Mouse (Mus musculus) MEL (cell line): ENCODE measurements around the gene Zfp3. TPM values are rescaled to one million over a fixed set of nuclear protein-coding genes. Genes with fewer than 3 reads are reported as not detected.
"Not testable (repeated sequence)": the region's sequence is repeated elsewhere in the genome, so short reads cannot be mapped to it uniquely, and the experiment has no call there.

Experiments
- DNase-seq: peaks from one replicate; pipeline ENCODE4 v3.0.0; 2011; ENCODE audit warnings: low read depth, low spot score
- H3K27ac ChIP-seq: 2 replicates; pipeline ENCODE4 v1.5.1; 2012; ENCODE audit warnings: low read depth, mild to moderate bottlenecking, control low read depth, low read length, moderate library complexity; ENCODE audit not compliant: control insufficient read depth
- H3K27me3 ChIP-seq, 2 experiments: fragments of 150-350 bp in 1 of 2; sonication (generic) in 1 of 2; 2 replicates each; pipeline ENCODE4 v1.6.1; 2012; ENCODE audit warnings: low read length in 2 of 2, mild to moderate bottlenecking in 2 of 2, improper control_type of control experiment in 1 of 2, moderate library complexity in 1 of 2; ENCODE audit not compliant: insufficient read depth in 2 of 2, control insufficient read depth in 1 of 2
- H3K36me3 ChIP-seq, 2 experiments: 2 replicates each; pipeline ENCODE4 v1.6.1; 2012 to 2014; ENCODE audit warnings: low read length in 2 of 2, improper control_type of control experiment in 1 of 2, inconsistent platforms in 1 of 2, mild to moderate bottlenecking in 1 of 2; ENCODE audit not compliant: insufficient read depth in 2 of 2, control insufficient read depth in 1 of 2
- H3K4me1 ChIP-seq, 2 experiments: fragments of 150-350 bp in 1 of 2; sonication (generic) in 1 of 2; 2 replicates each; pipeline ENCODE4 v1.6.1; 2012; ENCODE audit warnings: low read length in 2 of 2, improper control_type of control experiment in 1 of 2, mild to moderate bottlenecking in 1 of 2; ENCODE audit not compliant: insufficient read depth in 2 of 2, control insufficient read depth in 1 of 2
- H3K4me3 ChIP-seq, 2 experiments: fragments of 150-350 bp in 1 of 2; sonication (generic) in 1 of 2; 2 replicates each; pipeline ENCODE4 v1.5.1; 2012; ENCODE audit warnings: low read depth in 2 of 2, low read length in 2 of 2, mild to moderate bottlenecking in 2 of 2, moderate library complexity in 2 of 2, control low read depth in 1 of 2, improper control_type of control experiment in 1 of 2; ENCODE audit not compliant: control insufficient read depth in 1 of 2, insufficient read depth in 1 of 2
- H3K79me2 ChIP-seq: 2 replicates; pipeline ENCODE4 v1.6.1; 2012; ENCODE audit warnings: mild to moderate bottlenecking, low read length, moderate library complexity; ENCODE audit not compliant: control insufficient read depth, poor library complexity, insufficient read depth
- H3K9ac ChIP-seq: 2 replicates; pipeline ENCODE4 v1.6.1; 2012; ENCODE audit warnings: low read depth, mild to moderate bottlenecking, control low read depth, low read length, moderate library complexity; ENCODE audit not compliant: control insufficient read depth, poor library complexity, severe bottlenecking
- H3K9me3 ChIP-seq: fragments of 150-350 bp; sonication (generic); replicated peaks from 2 replicates; pipeline ENCODE4 v1.6.1; 2012; ENCODE audit warnings: mild to moderate bottlenecking, low read length, improper control_type of control experiment, moderate library complexity; ENCODE audit not compliant: insufficient read depth
- BHLHE40 ChIP-seq: IDR thresholded peaks from 2 replicates; pipeline ENCODE4 v1.6.1; 2012; ENCODE audit warnings: low read depth, mild to moderate bottlenecking, inconsistent platforms, low read length, improper control_type of control experiment, borderline replicate concordance
- CTCF ChIP-seq, 3 experiments: IDR thresholded peaks in 2 of 3; conservative IDR thresholded peaks in 1 of 3; 2 replicates each; pipeline ENCODE4 v1.5.1; 2011 to 2012; ENCODE audit warnings: low read length in 3 of 3, low read depth in 2 of 3, mild to moderate bottlenecking in 2 of 3, improper control_type of control experiment in 1 of 3, inconsistent platforms in 1 of 3, mixed read lengths in 1 of 3, moderate library complexity in 1 of 3; ENCODE audit not compliant: control insufficient read depth in 1 of 3, insufficient read depth in 1 of 3, poor library complexity in 1 of 3, severe bottlenecking in 1 of 3
- KAT2A ChIP-seq: conservative IDR thresholded peaks from 2 replicates; pipeline ENCODE4 v1.6.1; 2012; ENCODE audit warnings: low read depth, low read length, improper control_type of control experiment, inconsistent platforms
- MAFK ChIP-seq: IDR thresholded peaks from 2 replicates; pipeline ENCODE4 v1.6.1; 2011; ENCODE audit warnings: low read depth, mild to moderate bottlenecking, low read length, improper control_type of control experiment, borderline replicate concordance
- MAX ChIP-seq: IDR thresholded peaks from 2 replicates; pipeline ENCODE4 v1.6.1; 2011; ENCODE audit warnings: low read length, improper control_type of control experiment
- MYC ChIP-seq: IDR thresholded peaks from 2 replicates; pipeline ENCODE4 v1.6.1; 2011; ENCODE audit warnings: low read depth, mild to moderate bottlenecking, low read length, improper control_type of control experiment, moderate library complexity
- NRF1 ChIP-seq: IDR thresholded peaks from 2 replicates; pipeline ENCODE4 v1.6.1; 2014; ENCODE audit warnings: low read depth, mild to moderate bottlenecking, inconsistent platforms, low read length, improper control_type of control experiment, moderate library complexity; ENCODE audit not compliant: poor library complexity, insufficient read depth, severe bottlenecking
- POLR2A ChIP-seq, 2 experiments: IDR thresholded peaks; 2 replicates each; pipeline ENCODE4 v1.6.1; 2011 to 2012; ENCODE audit warnings: low read length in 2 of 2, mild to moderate bottlenecking in 2 of 2, control low read depth in 1 of 2, improper control_type of control experiment in 1 of 2, low read depth in 1 of 2, moderate library complexity in 1 of 2; ENCODE audit not compliant: control insufficient read depth in 1 of 2, insufficient read depth in 1 of 2, poor library complexity in 1 of 2
- RAD21 ChIP-seq: IDR thresholded peaks from 2 replicates; pipeline ENCODE4 v1.6.1; 2011; ENCODE audit warnings: mild to moderate bottlenecking, low read depth, low read length, improper control_type of control experiment
- SIN3A ChIP-seq: IDR thresholded peaks from 2 replicates; pipeline ENCODE4 v1.6.1; 2012; ENCODE audit warnings: low read length, improper control_type of control experiment, inconsistent platforms
- SMC3 ChIP-seq: IDR thresholded peaks from 2 replicates; pipeline ENCODE4 v1.6.1; 2011; ENCODE audit warnings: low read depth, low read length, improper control_type of control experiment
- TBP ChIP-seq: IDR thresholded peaks from 2 replicates; pipeline ENCODE4 v1.8.0; 2011; ENCODE audit warnings: low read depth, low read length, improper control_type of control experiment
- TCF12 ChIP-seq: IDR thresholded peaks from 2 replicates; pipeline ENCODE4 v1.6.1; 2014; ENCODE audit warnings: low read depth, mild to moderate bottlenecking, inconsistent platforms, low read length, improper control_type of control experiment, moderate library complexity
- USF1 ChIP-seq: IDR thresholded peaks from 2 replicates; pipeline ENCODE4 v1.6.1; 2014; ENCODE audit warnings: low read depth, mild to moderate bottlenecking, inconsistent platforms, low read length, improper control_type of control experiment, moderate library complexity
- ZC3H11A ChIP-seq: IDR thresholded peaks from 2 replicates; pipeline ENCODE4 v1.6.1; 2012; ENCODE audit warnings: low read depth, mild to moderate bottlenecking, inconsistent platforms, low read length, improper control_type of control experiment
- ZNF384 ChIP-seq: IDR thresholded peaks from 2 replicates; pipeline ENCODE4 v1.6.1; 2012; ENCODE audit warnings: low read depth, mild to moderate bottlenecking, inconsistent platforms, low read length, improper control_type of control experiment
- polyA plus RNA-seq, 2 experiments: library from polyadenylated mRNA; stranded (reverse) in 1 of 2; unstranded in 1 of 2; fragments of >175 nt in 1 of 2; fragments of >200 nt in 1 of 2; gene quantifications; 2 replicates each; pipeline versions ENCODE4 v1.2.1 to v1.2.4; 2012; ENCODE audit warnings: low replicate concordance in 2 of 2, low read depth in 1 of 2; ENCODE audit not compliant: insufficient read length in 2 of 2, insufficient read depth in 1 of 2, missing spikeins in 1 of 2
- total RNA-seq: library from RNA; depleted of rRNA; stranded (reverse); fragments of 300-350 nt; gene quantifications from 2 replicates; pipeline ENCODE4 v1.2.3, GENCODE M21; 2012

Zfp3 gene
- total and polyA plus RNA-seq, 3 experiments: 1.5 to 1.9 TPM; not detected in 1

GRCm38 (mm10) chr11:70778058-70778457 is 14.0 kb downstream of the Zfp3 start:
- peak; percentile 81 for DNase-seq
- H3K79me2 ChIP-seq, H3K9ac ChIP-seq, H3K27me3 ChIP-seq, H3K9me3 ChIP-seq, H3K4me3 ChIP-seq, H3K27ac ChIP-seq, H3K36me3 ChIP-seq, H3K4me1 ChIP-seq: not testable (repeated sequence)
- TF ChIP-seq CTCF (IDR thresholded peaks at IDR 0.05 in 2 of 3, conservative IDR thresholded peaks at IDR 0.05 in 1 of 3; ENCODE audit: control insufficient read depth in 1 of 3, insufficient read depth in 1 of 3, low read depth in 2 of 3, low read length in 3 of 3, poor library complexity in 1 of 3, severe bottlenecking in 1 of 3): peak; percentile 28 to 73 (median 51); a peak in 4 of 6 replicates
- peak; percentile 72 for TF ChIP-seq ZNF384
- peak; percentile 61 for TF ChIP-seq SMC3
- TF ChIP-seq RAD21: peak; percentile 70
- TF ChIP-seq ZC3H11A: peak; percentile 46; the same call in 1 of the 2 replicates
- TF ChIP-seq TBP: peak; percentile 86
- TF ChIP-seq SIN3A: 0 out of 2 replicates have a peak, but pooled peaks have one; percentile 5

GRCm38 (mm10) chr11:70785908-70786307 is 21.9 kb downstream of the Zfp3 start:
- H3K4me1 ChIP-seq: no peaks in the 10 kb centered on the region
- no peaks in the 10 kb centered on the region for H3K79me2 ChIP-seq
- no peaks in the 10 kb centered on the region for H3K36me3 ChIP-seq
- H3K9ac ChIP-seq: no peak overlapping the region
- DNase-seq: no peak
- H3K27ac ChIP-seq: no peak overlapping the region
- H3K9me3 ChIP-seq: no peaks in the 10 kb centered on the region
- TF ChIP-seq KAT2A (no peak), CTCF (IDR thresholded peaks at IDR 0.05 in 2 of 3, conservative IDR thresholded peaks at IDR 0.05 in 1 of 3; ENCODE audit: control insufficient read depth in 1 of 3, insufficient read depth in 1 of 3, low read depth in 2 of 3, low read length in 3 of 3, poor library complexity in 1 of 3, severe bottlenecking in 1 of 3) (no peak), MAX (no peak), USF1 (no peak), POLR2A (IDR thresholded peaks at IDR 0.05; ENCODE audit: control insufficient read depth in 1 of 2, insufficient read depth in 1 of 2, low read depth in 1 of 2, low read length in 2 of 2, poor library complexity in 1 of 2) (no peak), TCF12 (no peak), NRF1 (no peak), MAFK (no peak), MYC (no peak), ZC3H11A (no peak), BHLHE40 (no peak)
- peaks cover 5 to 8% of the 10 kb centered on the region in 2 experiments; a peak in 3 of 4 replicates for H3K27me3 ChIP-seq
- no peak overlapping the region for H3K4me3 ChIP-seq
